30 mouse cellular contexts compared by ENCODE assay signal in genomic region chr16:70935959-70936358, GRCm38 (mm10).
"Had no signal": no experiment of that assay in that cellular context is flagged by ENCODE, and none has a peak within 500 bp of the region (broad histone marks: within the 10 kb centered on the region; RNA-seq: fewer than 3 reads in every experiment).

No protein-coding gene starts in this region.

- H3K9me3 ChIP-seq: heart, embryonic 15.5 days; hindbrain, embryonic 13.5 days; intestine, embryonic 15.5 days; kidney, embryonic 15.5 days had no signal

- H3K4me1 ChIP-seq: heart, embryonic 12.5 days; heart, embryonic 13.5 days; heart, embryonic 15.5 days; hindbrain, embryonic 10.5 days; hindbrain, embryonic 12.5 days; hindbrain, embryonic 13.5 days; hindbrain, embryonic 15.5 days; intestine, embryonic 15.5 days; kidney, embryonic 15.5 days had no signal

- DNase-seq: heart, postnatal 10 days; heart, postnatal 14 days; heart, postnatal 36 days; heart, postnatal 4 days; kidney, adult 11 months; kidney, adult 18-20 months; kidney, adult 2 months; kidney, adult 8-10 months; kidney, adult 9 months; kidney, postnatal 10 days; kidney, postnatal 14 days; kidney, postnatal 25 days; kidney, postnatal 36 days; kidney, postnatal 4 days; layer of hippocampus, adult 9-11 months; layer of hippocampus, postnatal 36 days had no signal

- H3K4me3 ChIP-seq: heart, embryonic 12.5 days; heart, embryonic 13.5 days; heart, embryonic 15.5 days; hindbrain, embryonic 10.5 days; hindbrain, embryonic 12.5 days; hindbrain, embryonic 13.5 days; hindbrain, embryonic 15.5 days; intestine, embryonic 15.5 days; kidney, embryonic 15.5 days; layer of hippocampus, adult 2 months; left cerebral cortex, adult 2 months had no signal

- H3K27ac ChIP-seq: heart, embryonic 13.5 days; heart, embryonic 15.5 days; hindbrain, embryonic 10.5 days; hindbrain, embryonic 12.5 days; hindbrain, embryonic 13.5 days; hindbrain, embryonic 14.5 days; hindbrain, embryonic 15.5 days; hindbrain, postnatal 0 days; intestine, embryonic 15.5 days; kidney, embryonic 15.5 days; kidney, postnatal 0 days; layer of hippocampus, adult 2 months; left cerebral cortex, adult 2 months had no signal

- H3K36me3 ChIP-seq: heart, embryonic 12.5 days; heart, embryonic 13.5 days; heart, embryonic 15.5 days; hindbrain, embryonic 10.5 days; hindbrain, embryonic 12.5 days; hindbrain, embryonic 13.5 days; hindbrain, embryonic 15.5 days; intestine, embryonic 15.5 days; kidney, embryonic 15.5 days had no signal

- H3K27me3 ChIP-seq: heart, embryonic 12.5 days; heart, embryonic 13.5 days; heart, embryonic 15.5 days; hindbrain, embryonic 12.5 days; hindbrain, embryonic 13.5 days; hindbrain, embryonic 15.5 days; intestine, embryonic 15.5 days; kidney, embryonic 15.5 days had no signal

- H3K9ac ChIP-seq: heart, embryonic 12.5 days; heart, embryonic 13.5 days; heart, embryonic 15.5 days; hindbrain, embryonic 12.5 days; hindbrain, embryonic 13.5 days; hindbrain, embryonic 14.5 days; hindbrain, embryonic 15.5 days; intestine, embryonic 15.5 days; kidney, embryonic 15.5 days had no signal
